Mouse (Mus musculus): ENCODE data around the gene Dock4.

DNA sequence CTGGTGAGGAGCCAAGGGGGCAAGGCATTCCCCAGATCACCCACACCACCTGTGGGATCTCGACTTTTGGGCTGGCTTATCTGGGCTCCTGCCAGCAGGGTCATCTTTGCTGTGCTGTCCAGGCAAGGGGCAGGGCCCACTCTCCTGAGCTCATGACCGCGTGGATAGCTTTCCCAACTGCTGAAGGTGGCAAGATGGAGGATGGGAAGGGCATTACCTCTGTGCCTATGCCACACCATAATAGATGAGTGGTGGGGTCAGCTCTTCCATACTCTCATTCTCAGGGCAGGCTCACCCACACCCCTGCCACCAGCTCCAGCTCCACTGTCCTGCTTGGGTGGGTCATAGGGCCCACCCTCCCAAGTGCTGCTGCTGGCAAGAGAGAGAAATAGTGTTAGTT lies 439.2 kb downstream of the Dock4 start:
- TF ChIP-seq CTCF (IDR thresholded peaks at IDR 0.05; ENCODE audit: control insufficient read depth, insufficient read depth, insufficient replicate concordance, low read depth, low read length) (no peak), POLR2A (IDR thresholded peaks at IDR 0.05; ENCODE audit: control insufficient read depth, low read depth, low read length) (no peak)
